Mouse (Mus musculus) lung, adult 2 months (tissue): ENCODE results near the gene Gpr55.

Experiments
- CTCF ChIP-seq: fragments of 200-500 bp; IDR thresholded peaks from 2 replicates; pipeline ENCODE4 v1.5.1; 2011; ENCODE audit warnings: mild to moderate bottlenecking, low read length, control low read depth; ENCODE audit not compliant: insufficient read depth
- POLR2A ChIP-seq: fragments of 200-500 bp; IDR thresholded peaks from 2 replicates; pipeline ENCODE4 v1.6.1; 2011; ENCODE audit warnings: low read depth, mild to moderate bottlenecking, control low read depth, low read length, borderline replicate concordance; ENCODE audit errors: extremely low read depth

- TF ChIP-seq POLR2A (no peak), CTCF (no peak)
These were observed 1.5 kb downstream of the Gpr55 start for GRCm38 (mm10) chr1:85959129-85959888.
